Mouse (Mus musculus): ENCODE measurements around the gene Card11.

DNA sequence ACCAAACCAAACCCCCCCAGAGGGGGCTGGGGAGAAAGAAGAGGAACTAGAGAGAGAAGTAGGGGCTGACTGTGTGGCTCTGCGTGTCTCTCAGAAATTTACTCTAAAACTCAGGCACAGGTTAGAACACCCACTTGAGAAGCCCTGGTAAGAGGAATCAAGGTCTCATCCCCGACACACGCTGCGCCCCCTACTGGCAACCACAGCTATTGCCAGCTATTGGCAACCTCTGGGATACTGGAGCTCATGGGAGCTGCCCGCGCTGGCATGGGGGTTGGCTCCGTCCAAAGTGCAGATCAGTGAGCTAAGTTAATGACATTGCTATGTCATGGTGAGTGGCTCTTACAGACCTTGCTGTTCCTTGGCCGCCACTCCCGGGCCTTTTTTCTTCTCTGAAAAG, 37.4 kb downstream of the Card11 start:
- TF ChIP-seq CTCF (IDR thresholded peaks at IDR 0.05; ENCODE audit: low read depth, low read length) (no peak), GATA2 (IDR thresholded peaks at IDR 0.05; ENCODE audit: borderline replicate concordance, low read depth, low read length) (no peak), GATA1 (IDR thresholded peaks at IDR 0.05; ENCODE audit: borderline replicate concordance, low read length) (no peak), TAL1 (conservative IDR thresholded peaks at IDR 0.05; ENCODE audit: low read depth, low read length) (no peak), POLR2AphosphoS5 (IDR thresholded peaks at IDR 0.05; ENCODE audit: insufficient replicate concordance, low read depth, low read length) (no peak)

Data from G1E (cell line).